Mouse (Mus musculus): Measurements from ENCODE around the gene Ing5.
"Not testable (repeated sequence)": the region's sequence is repeated elsewhere in the genome, so short reads cannot be mapped to it uniquely, and the experiment has no call there.

DNA sequence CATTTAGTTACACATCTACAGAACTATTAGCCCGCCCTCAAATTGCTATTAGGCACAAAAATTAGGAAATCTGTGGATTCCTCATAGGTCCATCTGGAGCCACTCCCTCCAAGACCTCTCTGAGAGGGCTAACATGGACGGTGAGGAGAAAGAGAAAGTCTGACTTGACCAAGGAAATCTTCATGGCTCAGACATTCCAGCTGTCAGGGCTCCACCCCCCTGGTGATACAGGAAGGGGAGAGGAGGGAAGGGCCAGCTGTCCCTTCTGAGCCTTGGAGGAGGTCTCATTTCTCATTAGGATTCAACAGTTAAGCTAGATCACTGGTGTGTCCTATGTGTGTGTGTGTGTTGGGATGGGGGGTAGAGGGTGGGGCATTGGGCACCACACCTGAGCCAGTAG, 57.3 kb downstream of the Ing5 start, which contains the start of gene Gal3st2:
- TF ChIP-seq CTCF, EP300 (IDR thresholded peaks at IDR 0.05): not testable (repeated sequence)
